Mouse (Mus musculus): ENCODE measurements around the gene Agrn. TPM values are rescaled to one million over a fixed set of nuclear protein-coding genes. Genes with fewer than 3 reads are reported as not detected.

Agrn gene
- total RNA-seq, 1 experiment from 2014 or later: 2.1 TPM

DNA sequence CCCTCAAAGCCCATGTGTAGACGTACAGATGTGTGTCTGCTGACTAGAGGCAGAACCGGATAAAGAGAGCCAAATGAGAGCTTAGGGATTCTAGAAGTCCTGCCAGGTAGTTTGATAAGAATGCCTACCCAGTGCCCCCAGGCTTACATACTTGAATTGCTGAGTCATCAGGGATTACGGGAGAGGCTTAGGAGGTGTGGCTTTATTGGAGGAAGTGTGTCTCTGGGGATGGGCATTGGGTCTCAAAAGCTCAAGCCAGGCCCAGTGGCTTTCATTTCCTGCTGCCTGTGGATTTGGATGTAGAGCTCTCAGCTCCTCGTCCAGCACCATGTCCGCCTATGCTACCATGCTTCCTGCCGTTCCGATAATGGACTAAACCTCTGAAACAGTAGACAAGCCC, 70.4 kb downstream of the Agrn start:
- ATAC-seq (replicated peaks in 1 of 2; ENCODE audit: insufficient read depth in 1 of 2, low FRiP score in 2 of 2, low TSS enrichment in 1 of 2, low read depth in 1 of 2, poor library complexity in 2 of 2, severe bottlenecking in 2 of 2): no peak

- ATAC-seq (replicated peaks in 1 of 2; ENCODE audit: insufficient read depth in 1 of 2, low FRiP score in 2 of 2, low TSS enrichment in 1 of 2, low read depth in 1 of 2, poor library complexity in 2 of 2, severe bottlenecking in 2 of 2): no peak
Measured at GRCm38 (mm10) chr4:156125393-156125792, 71.9 kb downstream of the Agrn start.

- ATAC-seq (replicated peaks in 1 of 2; ENCODE audit: insufficient read depth in 1 of 2, low FRiP score in 2 of 2, low TSS enrichment in 1 of 2, low read depth in 1 of 2, poor library complexity in 2 of 2, severe bottlenecking in 2 of 2): no peak
Measured at GRCm38 (mm10) chr4:156124077-156124476, 73.2 kb downstream of the Agrn start.

Other genes with a start within 250 kb of the Agrn start
- gene C1qtnf12, start 235.2 kb downstream of the Agrn start, total RNA-seq (2017): 12.1 and 36.7 TPM in 2 replicates
- gene B3galt6, start 204.8 kb downstream of the Agrn start, total RNA-seq (2017): 8.6 and 11.8 TPM in 2 replicates
- 151 and 176 TPM in 2 replicates for gene Sdf4, start 204.6 kb downstream of the Agrn start, total RNA-seq (2017)
- 2.3 and 6.6 TPM in 2 replicates for gene Tnfrsf4, start 183.6 kb downstream of the Agrn start, total RNA-seq (2017)
- gene Tnfrsf18, start 171.3 kb downstream of the Agrn start, total RNA-seq (2017): 14.5 and 33.5 TPM in 2 replicates
- 1.3 TPM in 1 of 2 replicates, not detected in the other for gene Ttll10, start 138.1 kb downstream of the Agrn start, total RNA-seq (2017)
- 35.2 and 42.8 TPM in 2 replicates for gene 9430015G10Rik, start 87.5 kb downstream of the Agrn start, total RNA-seq (2017)
- not detected in 2 replicates for gene Rnf223, start 67.0 kb downstream of the Agrn start, total RNA-seq (2017)
- 4.3 and 6.7 TPM in 2 replicates for gene Isg15, start 3.3 kb upstream of the Agrn start, total RNA-seq (2017)
- gene AW011738, start 5.8 kb upstream of the Agrn start, total RNA-seq (2017): 1.9 and 2.6 TPM in 2 replicates
- not detected in 2 replicates for gene Perm1, start 18.4 kb upstream of the Agrn start, total RNA-seq (2017)
- gene Plekhn1, start 37.4 kb upstream of the Agrn start, total RNA-seq (2017): 19.0 and 29.3 TPM in 2 replicates
- gene Noc2l, start 38.5 kb upstream of the Agrn start, total RNA-seq (2017): 125 and 131 TPM in 2 replicates
- 0.30 and 0.63 TPM in 2 replicates for gene Samd11, start 58.2 kb upstream of the Agrn start, total RNA-seq (2017)
- gene Vmn2r-ps159, start 133.6 kb upstream of the Agrn start, total RNA-seq (2017): not detected in 2 replicates